In genomic region chr10:79971183-79971497, GRCm38 (mm10) we compare ENCODE assay signal across 10 mouse cellular contexts. TPM values are rescaled to one million over a fixed set of nuclear protein-coding genes. Genes with fewer than 3 reads are reported as not detected.
DNase-seq lines count a peak whose midpoint lies in the region; ATAC-seq and TF ChIP-seq lines count a peak whose summit lies in the region.
"Had no signal": no experiment of that assay in that cellular context is flagged by ENCODE, and none has a peak within 500 bp of the region (broad histone marks: within the 10 kb centered on the region; RNA-seq: fewer than 3 reads in every experiment).

No protein-coding gene starts in this region.

- no peaks in the 10 kb centered on the region for H3K79me2 ChIP-seq in liver, adult 2 months (ENCODE audit: control insufficient read depth, insufficient read depth, low read length)

- WGBS in liver, adult 2 months = 14% methylated on average over 21 of the region's 21 CpGs
- 1% methylated on average over 21 of the region's 21 CpGs for WGBS in embryonic facial prominence, embryonic 15.5 days
- WGBS in limb, embryonic 10.5 days = 4% methylated on average over 21 of the region's 21 CpGs
- WGBS in neural tube, embryonic 15.5 days = 3% methylated on average over 21 of the region's 21 CpGs

- peak overlapping the region; percentile 98 for H3K4me2 ChIP-seq in embryonic facial prominence, embryonic 15.5 days (replicated peaks)
- peak overlapping the region; percentile 72 for H3K4me2 ChIP-seq in neural tube, embryonic 15.5 days

- no peaks in the 10 kb centered on the region for H3K9me3 ChIP-seq in embryonic facial prominence, embryonic 15.5 days (replicated peaks)
- H3K9me3 ChIP-seq in limb, embryonic 10.5 days (replicated peaks) = no peaks in the 10 kb centered on the region
- H3K9me3 ChIP-seq in neural tube, embryonic 15.5 days (replicated peaks) = no peaks in the 10 kb centered on the region

- 0 out of 2 replicates have a peak, but pooled peaks have one; percentile 12 for ATAC-seq in embryonic facial prominence, embryonic 15.5 days (ENCODE audit: insufficient number of reproducible peaks, low FRiP score, low TSS enrichment, low read depth)
- no peak; the same call in 1 of the 2 replicates for ATAC-seq in neural tube, embryonic 15.5 days (ENCODE audit: low FRiP score)

- H3K4me1 ChIP-seq in liver, adult 2 months (ENCODE audit: control insufficient read depth, insufficient read depth, low read length) = peaks cover 35% of the 10 kb centered on the region
- peaks cover 19% of the 10 kb centered on the region for H3K4me1 ChIP-seq in embryonic facial prominence, embryonic 15.5 days
- H3K4me1 ChIP-seq in limb, embryonic 10.5 days = peaks cover 21% of the 10 kb centered on the region
- H3K4me1 ChIP-seq in neural tube, embryonic 15.5 days = peaks cover 10% of the 10 kb centered on the region

- H3K27ac ChIP-seq in liver, adult 2 months (replicated peaks; ENCODE audit: insufficient read depth, low read depth, low read length) = no peak overlapping the region
- no peak overlapping the region; the same call in 1 of the 2 replicates for H3K27ac ChIP-seq in embryonic facial prominence, embryonic 15.5 days (replicated peaks)
- H3K27ac ChIP-seq in limb, embryonic 10.5 days = peak overlapping the region; percentile 79
- H3K27ac ChIP-seq in neural tube, embryonic 15.5 days (replicated peaks) = no peak overlapping the region

- no peaks in the 10 kb centered on the region for H3K27me3 ChIP-seq in liver, adult 2 months (ENCODE audit: control insufficient read depth, insufficient read depth, low read length)
- no peaks in the 10 kb centered on the region for H3K27me3 ChIP-seq in embryonic facial prominence, embryonic 15.5 days
- peaks cover 62% of the 10 kb centered on the region for H3K27me3 ChIP-seq in limb, embryonic 10.5 days (ENCODE audit: low read depth, poor library complexity, severe bottlenecking)
- peaks cover 45% of the 10 kb centered on the region for H3K27me3 ChIP-seq in neural tube, embryonic 15.5 days (replicated peaks)

- no peak overlapping the region; the same call in 1 of the 2 replicates for H3K4me3 ChIP-seq in liver, adult 2 months (ENCODE audit: insufficient read depth, low read depth, low read length)
- H3K4me3 ChIP-seq in embryonic facial prominence, embryonic 15.5 days (replicated peaks) = peak overlapping the region; percentile 54
- peak overlapping the region; percentile 58 for H3K4me3 ChIP-seq in limb, embryonic 10.5 days
- peak overlapping the region; percentile 40 for H3K4me3 ChIP-seq in neural tube, embryonic 15.5 days (replicated peaks)

- H3K36me3 ChIP-seq in liver, adult 2 months (ENCODE audit: control insufficient read depth, insufficient read depth, low read length) = peaks cover 6% of the 10 kb centered on the region; the same call in 1 of the 2 replicates
- peaks cover 40% of the 10 kb centered on the region for H3K36me3 ChIP-seq in embryonic facial prominence, embryonic 15.5 days
- H3K36me3 ChIP-seq in limb, embryonic 10.5 days = peaks cover 53% of the 10 kb centered on the region
- peaks cover 35% of the 10 kb centered on the region for H3K36me3 ChIP-seq in neural tube, embryonic 15.5 days

- peak overlapping the region; percentile 32 for H3K9ac ChIP-seq in liver, adult 2 months (ENCODE audit: low read depth, low read length)
- H3K9ac ChIP-seq in embryonic facial prominence, embryonic 15.5 days = peak overlapping the region; percentile 54
- H3K9ac ChIP-seq in neural tube, embryonic 15.5 days (replicated peaks) = peak overlapping the region; percentile 38; the same call in 1 of the 2 replicates

- DNase-seq in liver, adult 2 months (ENCODE audit: extremely low read depth, low read depth, low spot score) = no peak
- no peak for DNase-seq in liver
- DNase-seq in limb, embryonic 10.5 days (ENCODE audit: low spot score) = peak; percentile 71
- no peak for DNase-seq in urinary bladder, postnatal 10 days (ENCODE audit: low spot score)
- DNase-seq in cerebellum, adult 8-10 months = no peak
- DNase-seq in B cell, adult 2 months = no peak
- DNase-seq: thymus, adult 18-20 months had no signal

- no peak for TF ChIP-seq CTCF in liver, adult 2 months (IDR thresholded peaks at IDR 0.05; ENCODE audit: low read depth, low read length)

- TF ChIP-seq POLR2A in liver, adult 2 months (IDR thresholded peaks at IDR 0.05; ENCODE audit: extremely low read depth, insufficient read depth, low read length) = no peak

RNA-seq across cellular contexts. Expression of gene Grin3b, which starts 0.6 kb away (rescaled TPM):
- 0.18 TPM in 1 of 2 replicates, not detected in the other for total RNA-seq in liver, adult 2 months (2014; rRNA removed)
- polyA plus RNA-seq in liver, adult 2 months (2012; rRNA removed) = 0.45 TPM in 2 replicates
- polyA plus RNA-seq in embryonic facial prominence, embryonic 15.5 days (2015; fragmentation: Nextera tagmentation; extraction: Ambion mirVana) = 0.63 and 0.77 TPM in 2 replicates
- polyA plus RNA-seq in limb, embryonic 10.5 days (2016; fragmentation: Nextera tagmentation; extraction: Ambion mirVana) = 0.28 and 0.40 TPM in 2 replicates
- 0.32 and 0.33 TPM in 2 replicates for polyA plus RNA-seq in neural tube, embryonic 15.5 days (2015; fragmentation: Nextera tagmentation; extraction: Ambion mirVana)
- total RNA-seq: megakaryocyte progenitor cell, adult 5-6 weeks had no signal

RNA-seq across cellular contexts. Expression of gene Wdr18, which starts 11.2 kb away (rescaled TPM):
- total RNA-seq in liver, adult 2 months (2014; rRNA removed) = 24.8 TPM in 2 replicates
- polyA plus RNA-seq in liver, adult 2 months (2012; rRNA removed) = 59.8 and 63.3 TPM in 2 replicates
- polyA plus RNA-seq in embryonic facial prominence, embryonic 15.5 days (2015; fragmentation: Nextera tagmentation; extraction: Ambion mirVana) = 84.7 and 90.6 TPM in 2 replicates
- 174 and 201 TPM in 2 replicates for polyA plus RNA-seq in limb, embryonic 10.5 days (2016; fragmentation: Nextera tagmentation; extraction: Ambion mirVana)
- 94.4 and 104 TPM in 2 replicates for polyA plus RNA-seq in neural tube, embryonic 15.5 days (2015; fragmentation: Nextera tagmentation; extraction: Ambion mirVana)

RNA-seq across cellular contexts. Expression of gene Tmem259, which starts 13.0 kb away (rescaled TPM):
- total RNA-seq in liver, adult 2 months (2014; rRNA removed) = 35.7 and 51.7 TPM in 2 replicates
- 223 and 259 TPM in 2 replicates for polyA plus RNA-seq in liver, adult 2 months (2012; rRNA removed)
- 23.9 and 29.3 TPM in 2 replicates for polyA plus RNA-seq in embryonic facial prominence, embryonic 15.5 days (2015; fragmentation: Nextera tagmentation; extraction: Ambion mirVana)
- polyA plus RNA-seq in limb, embryonic 10.5 days (2016; fragmentation: Nextera tagmentation; extraction: Ambion mirVana) = 14.9 and 16.4 TPM in 2 replicates
- polyA plus RNA-seq in neural tube, embryonic 15.5 days (2015; fragmentation: Nextera tagmentation; extraction: Ambion mirVana) = 21.3 and 24.7 TPM in 2 replicates

RNA-seq across cellular contexts. Expression of gene Cnn2, which starts 17.2 kb away (rescaled TPM):
- total RNA-seq in liver, adult 2 months (2014; rRNA removed) = 5.2 and 6.4 TPM in 2 replicates
- polyA plus RNA-seq in liver, adult 2 months (2012; rRNA removed) = 6.9 and 9.8 TPM in 2 replicates
- 288 and 296 TPM in 2 replicates for polyA plus RNA-seq in embryonic facial prominence, embryonic 15.5 days (2015; fragmentation: Nextera tagmentation; extraction: Ambion mirVana)
- 261 and 301 TPM in 2 replicates for polyA plus RNA-seq in limb, embryonic 10.5 days (2016; fragmentation: Nextera tagmentation; extraction: Ambion mirVana)
- 31.6 and 76.4 TPM in 2 replicates for polyA plus RNA-seq in neural tube, embryonic 15.5 days (2015; fragmentation: Nextera tagmentation; extraction: Ambion mirVana)

RNA-seq across cellular contexts. Expression of gene Abca7, which starts 25.2 kb away (rescaled TPM):
- total RNA-seq in liver, adult 2 months (2014; rRNA removed) = 1.4 and 1.9 TPM in 2 replicates
- 3.2 and 3.4 TPM in 2 replicates for polyA plus RNA-seq in liver, adult 2 months (2012; rRNA removed)
- 3.7 and 4.0 TPM in 2 replicates for polyA plus RNA-seq in embryonic facial prominence, embryonic 15.5 days (2015; fragmentation: Nextera tagmentation; extraction: Ambion mirVana)
- 2.0 and 2.3 TPM in 2 replicates for polyA plus RNA-seq in limb, embryonic 10.5 days (2016; fragmentation: Nextera tagmentation; extraction: Ambion mirVana)
- 5.2 and 5.6 TPM in 2 replicates for polyA plus RNA-seq in neural tube, embryonic 15.5 days (2015; fragmentation: Nextera tagmentation; extraction: Ambion mirVana)
